Mouse (Mus musculus): Measurements from ENCODE around the gene Mthfd1l. TPM values are rescaled to one million over a fixed set of nuclear protein-coding genes. Genes with fewer than 3 reads are reported as not detected.

Gene Mthfd1l
- polyA plus RNA-seq, 1 experiment from 2014 or later: 13.7 TPM

- Histone ChIP-seq H3K4me3 (replicated peaks) (no peak overlapping the region), H3K9me3 (no peaks in the 10 kb centered on the region), H3K4me1 (replicated peaks) (peaks cover 9% of the 10 kb centered on the region; the same call in 1 of the 2 replicates), H3K27me3 (no peaks in the 10 kb centered on the region), H3K9ac (replicated peaks) (no peak overlapping the region), H3K4me2 (no peak overlapping the region), H3K36me3 (no peaks in the 10 kb centered on the region), H3K27ac (no peak overlapping the region)
- ATAC-seq (ENCODE audit: insufficient number of reproducible peaks, insufficient read depth, low FRiP score, low TSS enrichment, low read depth): no peak
- WGBS: 78% methylated on average over 7 of the region's 7 CpGs
Measured at GRCm38 (mm10) chr10:4005191-4005590, 32.3 kb downstream of the Mthfd1l start.

- H3K9me3 ChIP-seq: no peaks in the 10 kb centered on the region
- peaks cover 9% of the 10 kb centered on the region; the same call in 1 of the 2 replicates for H3K4me1 ChIP-seq (replicated peaks)
- H3K9ac ChIP-seq (replicated peaks): no peak overlapping the region
- no peak for ATAC-seq (ENCODE audit: insufficient number of reproducible peaks, insufficient read depth, low FRiP score, low TSS enrichment, low read depth)
- no peak overlapping the region for H3K4me3 ChIP-seq (replicated peaks)
- H3K27ac ChIP-seq: no peak overlapping the region; the same call in 1 of the 2 replicates
- no peaks in the 10 kb centered on the region for H3K36me3 ChIP-seq
- no peaks in the 10 kb centered on the region for H3K27me3 ChIP-seq
- H3K4me2 ChIP-seq: no peak overlapping the region
- WGBS: 57% methylated on average over 7 of the region's 7 CpGs
Measured at GRCm38 (mm10) chr10:4006296-4007015, 33.5 kb downstream of the Mthfd1l start.

DNA sequence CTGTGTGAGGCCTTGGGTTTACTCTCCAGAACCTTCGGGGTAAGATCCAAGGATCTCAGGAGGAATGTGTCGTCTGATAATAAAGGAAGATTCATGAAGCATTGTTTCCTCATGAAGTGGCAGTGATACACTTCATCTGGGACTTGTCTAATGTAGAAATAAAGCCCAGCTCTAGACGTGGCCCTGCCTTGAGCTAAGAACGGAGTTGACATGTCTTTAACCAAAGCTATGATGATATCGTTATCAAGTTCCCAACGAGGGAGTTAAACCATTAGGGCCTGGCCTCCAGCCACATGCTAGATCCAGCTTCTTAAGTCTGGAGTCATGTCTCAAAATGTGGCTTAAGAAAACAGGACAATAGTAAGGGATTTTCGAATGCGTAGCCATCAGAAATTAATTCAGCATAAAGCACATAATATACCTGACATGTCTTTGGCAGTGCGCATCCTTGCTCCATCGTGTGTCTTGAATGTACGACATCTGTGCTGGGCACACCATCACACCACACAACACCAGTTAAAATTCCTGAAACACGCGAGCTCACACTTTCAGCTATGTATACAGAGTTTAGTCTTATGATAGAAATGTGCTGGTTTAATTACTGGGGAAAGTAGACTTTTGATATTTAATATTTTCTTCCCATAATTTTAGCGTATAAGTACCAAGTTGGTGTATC lies 49.8 kb downstream of the Mthfd1l start:
- no peak for ATAC-seq (ENCODE audit: insufficient number of reproducible peaks, insufficient read depth, low FRiP score, low TSS enrichment, low read depth)
- no peak overlapping the region for H3K4me2 ChIP-seq
- H3K27ac ChIP-seq: no peak overlapping the region
- H3K4me3 ChIP-seq (replicated peaks): no peak overlapping the region
- no peaks in the 10 kb centered on the region for H3K27me3 ChIP-seq
- no peaks in the 10 kb centered on the region for H3K4me1 ChIP-seq (replicated peaks)
- 89% methylated on average over 14 of the region's 14 CpGs for WGBS
- no peaks in the 10 kb centered on the region for H3K9me3 ChIP-seq
- H3K36me3 ChIP-seq: peaks cover 5% of the 10 kb centered on the region; the same call in 1 of the 2 replicates
- H3K9ac ChIP-seq (replicated peaks): no peak overlapping the region

GRCm38 (mm10) chr10:4026616-4027015 lies 53.7 kb downstream of the Mthfd1l start:
- Histone ChIP-seq H3K27me3 (no peaks in the 10 kb centered on the region), H3K4me2 (no peak overlapping the region), H3K9ac (replicated peaks) (no peak overlapping the region), H3K9me3 (no peaks in the 10 kb centered on the region), H3K36me3 (peaks cover 9% of the 10 kb centered on the region), H3K4me1 (replicated peaks) (no peaks in the 10 kb centered on the region), H3K4me3 (replicated peaks) (no peak overlapping the region), H3K27ac (no peak overlapping the region)
- no peak for ATAC-seq (ENCODE audit: insufficient number of reproducible peaks, insufficient read depth, low FRiP score, low TSS enrichment, low read depth)
- WGBS: 87% methylated on average over 4 of the region's 4 CpGs

DNA sequence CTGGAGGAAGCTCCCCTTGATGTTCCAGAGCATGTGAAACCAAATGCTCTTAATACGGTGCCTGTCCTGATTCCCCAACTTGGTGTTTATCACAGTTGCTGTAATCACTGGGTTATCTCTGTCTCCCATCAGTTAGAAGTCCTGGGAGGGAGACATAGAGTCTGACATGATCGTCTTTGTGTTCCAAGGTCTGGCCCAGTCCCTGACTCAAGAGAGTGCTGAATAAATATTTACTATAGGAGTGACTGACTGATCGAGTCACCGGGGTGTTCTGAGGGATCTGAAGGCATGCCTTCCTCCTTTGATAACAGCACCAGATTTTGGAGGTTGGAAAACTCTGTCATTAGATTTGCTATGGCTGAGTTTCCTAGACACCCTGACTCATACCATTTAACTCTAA lies 54.5 kb downstream of the Mthfd1l start:
- 56% methylated on average over 4 of the region's 4 CpGs for WGBS

GRCm38 (mm10) chr10:4028851-4029442 lies 56.0 kb downstream of the Mthfd1l start:
- no peak overlapping the region for H3K9ac ChIP-seq (replicated peaks)
- no peaks in the 10 kb centered on the region for H3K4me1 ChIP-seq (replicated peaks)
- H3K27ac ChIP-seq: no peak overlapping the region
- no peak for ATAC-seq (ENCODE audit: insufficient number of reproducible peaks, insufficient read depth, low FRiP score, low TSS enrichment, low read depth)
- 86% methylated on average over 15 of the region's 15 CpGs for WGBS
- H3K4me3 ChIP-seq (replicated peaks): no peak overlapping the region
- no peak overlapping the region for H3K4me2 ChIP-seq
- peaks cover 12% of the 10 kb centered on the region for H3K36me3 ChIP-seq
- no peaks in the 10 kb centered on the region for H3K27me3 ChIP-seq
- H3K9me3 ChIP-seq: no peaks in the 10 kb centered on the region

More for the DNA sequence above, 54.5 kb downstream of the Mthfd1l start:
- ATAC-seq (ENCODE audit: insufficient number of reproducible peaks, insufficient read depth, low FRiP score, low TSS enrichment, low read depth): no peak
- H3K4me2 ChIP-seq: no peak overlapping the region
- H3K4me3 ChIP-seq (replicated peaks): no peak overlapping the region
- H3K4me1 ChIP-seq (replicated peaks): no peaks in the 10 kb centered on the region
- H3K36me3 ChIP-seq: peaks cover 12% of the 10 kb centered on the region
- no peaks in the 10 kb centered on the region for H3K27me3 ChIP-seq
- no peak overlapping the region for H3K27ac ChIP-seq
- H3K9me3 ChIP-seq: no peaks in the 10 kb centered on the region
- no peak overlapping the region for H3K9ac ChIP-seq (replicated peaks)

DNA sequence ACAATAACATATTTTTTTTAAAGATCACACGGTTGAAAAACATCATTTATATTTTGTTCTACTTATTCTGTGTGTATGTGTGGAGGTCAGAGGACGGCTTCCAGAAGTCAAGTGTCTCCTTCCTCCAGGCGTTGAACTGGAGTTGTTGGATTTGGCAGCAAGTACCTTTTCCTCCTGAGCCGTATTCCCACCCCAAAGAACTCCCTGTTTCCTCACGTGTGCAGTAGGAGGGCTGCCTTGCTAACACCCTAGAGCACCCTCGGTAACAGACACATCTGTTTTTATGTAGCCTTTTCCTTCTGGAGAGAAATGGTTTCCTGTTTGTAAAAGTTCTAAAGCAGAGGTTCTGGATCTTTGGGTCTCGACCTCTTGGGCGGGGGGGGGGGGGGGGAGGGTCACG lies 60.8 kb downstream of the Mthfd1l start:
- H3K4me1 ChIP-seq (replicated peaks): no peaks in the 10 kb centered on the region; the same call in 1 of the 2 replicates
- no peaks in the 10 kb centered on the region for H3K27me3 ChIP-seq
- no peak overlapping the region for H3K4me3 ChIP-seq (replicated peaks)
- no peaks in the 10 kb centered on the region for H3K9me3 ChIP-seq
- H3K9ac ChIP-seq (replicated peaks): no peak overlapping the region
- no peak overlapping the region for H3K4me2 ChIP-seq
- no peak overlapping the region for H3K27ac ChIP-seq
- no peak for ATAC-seq (ENCODE audit: insufficient number of reproducible peaks, insufficient read depth, low FRiP score, low TSS enrichment, low read depth)
- 76% methylated on average over 7 of the region's 9 CpGs for WGBS
- peaks cover 13% of the 10 kb centered on the region for H3K36me3 ChIP-seq

DNA sequence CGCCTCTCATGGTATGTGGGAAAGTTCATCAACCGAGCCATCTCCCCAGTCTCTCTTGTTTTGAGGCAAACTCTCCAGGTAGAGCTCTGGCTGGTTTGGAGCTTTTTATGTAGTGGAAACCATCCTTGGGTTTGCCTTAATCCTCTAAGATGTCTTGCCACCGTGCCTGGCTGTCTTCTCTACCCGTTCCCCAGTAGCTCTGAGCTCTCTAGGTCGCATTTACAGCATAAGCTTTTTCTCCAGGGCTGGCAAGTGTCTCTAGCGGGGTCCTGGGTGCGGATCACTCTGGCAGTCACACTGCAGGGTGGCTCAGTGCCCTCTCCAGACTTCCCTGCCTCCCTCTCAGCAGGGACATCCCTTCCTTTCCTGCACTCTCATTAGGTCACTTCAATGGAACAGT lies 63.6 kb downstream of the Mthfd1l start:
- 96% methylated on average over 7 of the region's 7 CpGs for WGBS
- no peak for ATAC-seq (ENCODE audit: insufficient number of reproducible peaks, insufficient read depth, low FRiP score, low TSS enrichment, low read depth)
- Histone ChIP-seq H3K27me3 (no peaks in the 10 kb centered on the region), H3K36me3 (peaks cover 7% of the 10 kb centered on the region; the same call in 1 of the 2 replicates), H3K4me2 (no peak overlapping the region), H3K4me1 (replicated peaks) (no peaks in the 10 kb centered on the region; the same call in 1 of the 2 replicates), H3K4me3 (replicated peaks) (no peak overlapping the region), H3K9ac (replicated peaks) (no peak overlapping the region), H3K9me3 (no peaks in the 10 kb centered on the region), H3K27ac (no peak overlapping the region)

- no peak for ATAC-seq (ENCODE audit: insufficient number of reproducible peaks, insufficient read depth, low FRiP score, low TSS enrichment, low read depth)
- Histone ChIP-seq H3K27me3 (no peaks in the 10 kb centered on the region), H3K4me1 (replicated peaks) (no peaks in the 10 kb centered on the region; the same call in 1 of the 2 replicates), H3K36me3 (peaks cover 7% of the 10 kb centered on the region; the same call in 1 of the 2 replicates), H3K27ac (0 out of 2 replicates have a peak overlapping the region, but pooled peaks have one; percentile 29), H3K9me3 (no peaks in the 10 kb centered on the region), H3K4me2 (no peak overlapping the region), H3K9ac (replicated peaks) (no peak overlapping the region), H3K4me3 (replicated peaks) (no peak overlapping the region)
- WGBS: 65% methylated on average over 3 of the region's 3 CpGs
Measured at GRCm38 (mm10) chr10:4037066-4037465, 64.1 kb downstream of the Mthfd1l start.

GRCm38 (mm10) chr10:4038576-4038975 lies 65.7 kb downstream of the Mthfd1l start:
- Histone ChIP-seq H3K36me3 (peaks cover 4% of the 10 kb centered on the region; the same call in 1 of the 2 replicates), H3K9me3 (no peaks in the 10 kb centered on the region), H3K27ac (0 out of 2 replicates have a peak overlapping the region, but pooled peaks have one; percentile 23), H3K4me1 (replicated peaks) (no peaks in the 10 kb centered on the region; the same call in 1 of the 2 replicates), H3K9ac (replicated peaks) (no peak overlapping the region), H3K4me2 (no peak overlapping the region), H3K27me3 (no peaks in the 10 kb centered on the region), H3K4me3 (replicated peaks) (no peak overlapping the region)
- 66% methylated on average over 11 of the region's 11 CpGs for WGBS
- ATAC-seq (ENCODE audit: insufficient number of reproducible peaks, insufficient read depth, low FRiP score, low TSS enrichment, low read depth): no peak

DNA sequence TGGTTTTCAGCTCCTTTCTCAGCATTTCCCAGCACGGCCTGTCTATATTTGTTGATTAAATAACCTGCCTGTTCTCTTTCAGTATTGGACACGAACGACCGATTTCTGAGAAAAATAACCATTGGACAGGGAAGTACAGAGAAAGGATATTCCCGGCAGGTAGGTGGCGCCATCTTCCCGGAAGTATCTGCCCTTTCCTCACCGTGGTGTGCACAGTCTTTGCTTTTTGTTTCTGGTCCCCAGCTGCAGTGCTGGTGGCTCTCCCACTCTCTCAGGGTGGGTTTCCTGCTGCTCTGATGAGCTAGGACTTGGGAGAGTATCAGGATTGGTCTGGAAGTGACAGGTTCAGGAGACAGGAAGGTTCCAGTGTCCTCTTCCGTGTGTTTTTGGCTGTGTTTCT lies 68.8 kb downstream of the Mthfd1l start:
- H3K27ac ChIP-seq: peak overlapping the region; percentile 46; the same call in 1 of the 2 replicates
- H3K4me1 ChIP-seq (replicated peaks): no peaks in the 10 kb centered on the region; the same call in 1 of the 2 replicates
- no peak; the same call in 1 of the 2 replicates for ATAC-seq (ENCODE audit: insufficient number of reproducible peaks, insufficient read depth, low FRiP score, low TSS enrichment, low read depth)

More for the DNA sequence above, 68.8 kb downstream of the Mthfd1l start:
- H3K9ac ChIP-seq (replicated peaks): no peak overlapping the region
- no peaks in the 10 kb centered on the region for H3K9me3 ChIP-seq
- H3K36me3 ChIP-seq: no peaks in the 10 kb centered on the region
- no peak overlapping the region for H3K4me2 ChIP-seq
- no peak overlapping the region for H3K4me3 ChIP-seq (replicated peaks)
- 82% methylated on average over 9 of the region's 9 CpGs for WGBS
- no peaks in the 10 kb centered on the region for H3K27me3 ChIP-seq

Measured in limb, embryonic 12.5 days (tissue).